Mouse (Mus musculus) ES-Bruce4 (cell line): ENCODE data around the gene Ntmt1.

ENCODE experiments used
- CTCF ChIP-seq: IDR thresholded peaks from one replicate; pipeline ENCODE4 v1.8.1; 2011; ENCODE audit warnings: low read depth, low read length
- EP300 ChIP-seq: IDR thresholded peaks from 2 replicates; pipeline ENCODE4 v1.6.1; 2011; ENCODE audit warnings: low read depth, low read length; ENCODE audit not compliant: insufficient read depth
- POLR2A ChIP-seq: IDR thresholded peaks from one replicate; pipeline ENCODE4 v1.8.1; 2011; ENCODE audit warnings: low read length; ENCODE audit not compliant: insufficient read depth

GRCm38 (mm10) chr2:30778235-30778634 lies 29.4 kb upstream of the Ntmt1 start:
- peak; percentile 98 for TF ChIP-seq EP300
- no peak for TF ChIP-seq CTCF
- no peak for TF ChIP-seq POLR2A
